Comparison of ENCODE assay signal across 10 mouse cellular contexts in the genomic region with DNA sequence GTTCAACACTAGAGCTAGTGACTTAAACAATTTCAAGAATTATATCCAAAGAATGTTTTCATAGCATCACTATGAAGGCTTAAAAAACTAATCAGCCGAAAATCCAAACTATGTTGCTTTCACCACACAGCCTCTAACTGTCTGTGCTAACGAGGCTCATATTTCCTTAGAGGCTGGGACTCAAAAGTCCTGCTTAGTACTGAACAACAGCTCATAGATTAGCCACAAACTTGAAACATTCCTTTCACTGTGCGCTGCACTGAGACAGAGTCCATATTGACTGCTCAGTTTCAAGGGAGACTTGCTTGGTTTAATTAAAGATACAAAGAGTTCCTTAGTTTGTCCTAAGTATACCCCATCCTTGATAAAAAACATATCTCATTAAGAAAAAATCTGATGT.
"Had no signal": no experiment of that assay in that cellular context is flagged by ENCODE, and none has a peak within 500 bp of the region (broad histone marks: within the 10 kb centered on the region; RNA-seq: fewer than 3 reads in every experiment).

No protein-coding gene starts in this region.

- H3K27ac ChIP-seq: left cerebral cortex, adult 2 months; liver, embryonic 14.5 days; midbrain, embryonic 13.5 days had no signal

- ATAC-seq: midbrain, embryonic 13.5 days had no signal

- H3K9me3 ChIP-seq: limb, embryonic 12.5 days; midbrain, embryonic 13.5 days had no signal

- H3K36me3 ChIP-seq: midbrain, embryonic 13.5 days had no signal

- DNase-seq: kidney, adult 8-10 months; kidney, postnatal 25 days; lung, adult 18-20 months; lung, postnatal 36 days; right cerebral cortex, postnatal 14 days; thymus, postnatal 4 days had no signal

- H3K27me3 ChIP-seq: limb, embryonic 12.5 days had no signal

- H3K9ac ChIP-seq: limb, embryonic 12.5 days; liver, embryonic 14.5 days; midbrain, embryonic 13.5 days had no signal

- H3K4me1 ChIP-seq: midbrain, embryonic 13.5 days had no signal

- H3K4me2 ChIP-seq: limb, embryonic 12.5 days; midbrain, embryonic 13.5 days had no signal

- H3K4me3 ChIP-seq: left cerebral cortex, adult 2 months; limb, embryonic 12.5 days; midbrain, embryonic 13.5 days had no signal
